Comparison of ENCODE assay signal across 29 mouse cellular contexts in the genomic region with DNA sequence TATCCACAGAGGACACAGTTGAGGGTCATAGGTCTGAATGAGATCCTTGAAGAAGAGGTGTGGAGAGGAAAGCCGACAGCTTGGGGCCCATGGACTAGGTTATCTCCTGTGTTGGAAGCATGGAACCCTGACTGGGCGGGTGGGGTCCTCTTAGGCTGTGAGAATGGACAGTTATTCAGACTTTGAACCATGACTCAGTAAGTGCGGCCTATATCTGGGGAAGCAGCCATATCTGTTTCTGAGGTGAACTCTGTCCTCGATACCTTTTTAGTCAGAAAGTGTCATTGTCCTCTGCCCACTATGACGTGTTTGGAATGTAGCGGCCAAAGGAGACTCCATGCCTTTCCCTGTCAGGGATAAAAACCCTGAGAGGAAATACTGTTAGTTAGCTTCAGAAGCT. TPM values are rescaled to one million over a fixed set of nuclear protein-coding genes. Genes with fewer than 3 reads are reported as not detected.
DNase-seq lines count a peak whose midpoint lies in the region; ATAC-seq and TF ChIP-seq lines count a peak whose summit lies in the region.
"Had no signal": no experiment of that assay in that cellular context is flagged by ENCODE, and none has a peak within 500 bp of the region (broad histone marks: within the 10 kb centered on the region; RNA-seq: fewer than 3 reads in every experiment).

No protein-coding gene starts in this region.

- H3K9me3 ChIP-seq in intestine, embryonic 15.5 days = no peaks in the 10 kb centered on the region
- no peaks in the 10 kb centered on the region for H3K9me3 ChIP-seq in intestine, postnatal 0 days (ENCODE audit: control insufficient read depth)
- H3K9me3 ChIP-seq: embryonic facial prominence, embryonic 12.5 days; embryonic facial prominence, embryonic 15.5 days; forebrain, embryonic 13.5 days; G1E; hindbrain, embryonic 10.5 days; hindbrain, embryonic 13.5 days had no signal

- no peaks in the 10 kb centered on the region for H3K36me3 ChIP-seq in intestine, embryonic 15.5 days
- H3K36me3 ChIP-seq in intestine, postnatal 0 days (ENCODE audit: control insufficient read depth, insufficient read depth) = peaks cover 17% of the 10 kb centered on the region
- H3K36me3 ChIP-seq in kidney, adult 2 months (ENCODE audit: control insufficient read depth, insufficient read depth, low read length) = no peaks in the 10 kb centered on the region
- H3K36me3 ChIP-seq: G1E had no signal

- TF ChIP-seq CTCF in intestine, postnatal 0 days (IDR thresholded peaks at IDR 0.05; ENCODE audit: low read depth) = no peak
- no peak for TF ChIP-seq CTCF in kidney, adult 2 months (conservative IDR thresholded peaks at IDR 0.05; ENCODE audit: insufficient read depth, insufficient read length, low read depth, low read length)

- ATAC-seq in intestine, embryonic 15.5 days = peak; percentile 78
- ATAC-seq in intestine, postnatal 0 days = peak; percentile 94
- ATAC-seq: forebrain, embryonic 13.5 days; forebrain, embryonic 16.5 days; hindbrain, embryonic 16.5 days had no signal

- H3K9ac ChIP-seq in intestine, embryonic 15.5 days = no peak overlapping the region
- H3K9ac ChIP-seq in intestine, postnatal 0 days (ENCODE audit: low read depth, low read length) = no peak overlapping the region
- H3K9ac ChIP-seq: embryonic facial prominence, embryonic 12.5 days; embryonic facial prominence, embryonic 15.5 days; forebrain, embryonic 13.5 days; hindbrain, embryonic 13.5 days had no signal

- no peak overlapping the region for H3K4me3 ChIP-seq in intestine, embryonic 15.5 days (replicated peaks)
- no peak overlapping the region for H3K4me3 ChIP-seq in intestine, postnatal 0 days (ENCODE audit: low read depth, low read length)
- H3K4me3 ChIP-seq in kidney, adult 2 months (ENCODE audit: insufficient read depth, low read depth, low read length) = no peak overlapping the region
- H3K4me3 ChIP-seq: embryonic facial prominence, embryonic 12.5 days; embryonic facial prominence, embryonic 15.5 days; forebrain, embryonic 13.5 days; hindbrain, embryonic 10.5 days; hindbrain, embryonic 13.5 days had no signal

- no peak for TF ChIP-seq POLR2A in kidney, adult 2 months (IDR thresholded peaks at IDR 0.05; ENCODE audit: low read depth, low read length)

- peak; percentile 30 for DNase-seq in heart, adult 11 months
- no peak for DNase-seq in heart, postnatal 10 days
- DNase-seq in yolk sac, embryonic 10.5 days (ENCODE audit: low spot score) = peak; percentile 29
- DNase-seq in Muller cell, postnatal 12 days (ENCODE audit: inconsistent ontology term) = no peak
- no peak for DNase-seq in kidney, adult 2 months
- DNase-seq: adrenal gland, adult 2 months; adrenal gland, postnatal 14 days; B cell, adult 2 months; cerebellum, adult 11 months; cerebellum, adult 2 months; cerebellum, adult 9-11 months; cerebellum, postnatal 25 days; gastrocnemius, postnatal 10 days; gastrocnemius, postnatal 36 days; heart, postnatal 36 days had no signal

- H3K4me1 ChIP-seq in intestine, embryonic 15.5 days (replicated peaks) = no peaks in the 10 kb centered on the region
- H3K4me1 ChIP-seq in intestine, postnatal 0 days (replicated peaks; ENCODE audit: control insufficient read depth, insufficient read depth, low read length) = no peaks in the 10 kb centered on the region
- H3K4me1 ChIP-seq in kidney, adult 2 months (ENCODE audit: control insufficient read depth, insufficient read depth, low read length) = no peaks in the 10 kb centered on the region
- H3K4me1 ChIP-seq: embryonic facial prominence, embryonic 12.5 days; embryonic facial prominence, embryonic 15.5 days; forebrain, embryonic 13.5 days; hindbrain, embryonic 10.5 days; hindbrain, embryonic 13.5 days had no signal

- WGBS in intestine, embryonic 15.5 days = 86% methylated on average over 6 of the region's 6 CpGs
- WGBS in intestine, postnatal 0 days = 52% methylated on average over 6 of the region's 6 CpGs
- 93% methylated on average over 6 of the region's 6 CpGs for WGBS in kidney, adult 2 months

- no peaks in the 10 kb centered on the region for H3K27me3 ChIP-seq in intestine, embryonic 15.5 days (replicated peaks)
- H3K27me3 ChIP-seq in intestine, postnatal 0 days (replicated peaks; ENCODE audit: control insufficient read depth, insufficient read depth, low read length) = no peaks in the 10 kb centered on the region
- H3K27me3 ChIP-seq in kidney, adult 2 months (replicated peaks; ENCODE audit: control insufficient read depth, insufficient read depth, low read length) = no peaks in the 10 kb centered on the region
- H3K27me3 ChIP-seq: CH12.LX; embryonic facial prominence, embryonic 12.5 days; embryonic facial prominence, embryonic 15.5 days; forebrain, embryonic 13.5 days; hindbrain, embryonic 13.5 days had no signal

- no peak overlapping the region for H3K27ac ChIP-seq in intestine, embryonic 15.5 days
- peak overlapping the region; percentile 3; the same call in 1 of the 2 replicates for H3K27ac ChIP-seq in intestine, postnatal 0 days (ENCODE audit: low read depth, low read length)
- no peak overlapping the region for H3K27ac ChIP-seq in kidney, adult 2 months (ENCODE audit: insufficient read depth, low read depth, low read length)
- H3K27ac ChIP-seq: embryonic facial prominence, embryonic 12.5 days; embryonic facial prominence, embryonic 15.5 days; forebrain, embryonic 13.5 days; hindbrain, embryonic 10.5 days; hindbrain, embryonic 13.5 days had no signal

- no peak overlapping the region for H3K4me2 ChIP-seq in intestine, embryonic 15.5 days (replicated peaks)
- no peak overlapping the region for H3K4me2 ChIP-seq in intestine, postnatal 0 days (replicated peaks; ENCODE audit: low read depth)
- H3K4me2 ChIP-seq: embryonic facial prominence, embryonic 12.5 days; embryonic facial prominence, embryonic 15.5 days; forebrain, embryonic 13.5 days; heart, embryonic 11.5 days; hindbrain, embryonic 13.5 days had no signal

- intact Hi-C loops in heart, postnatal 10 days (cut with DNase I) = no loop called here

RNA-seq across cellular contexts. Expression of a gene that starts 33.3 kb away (rescaled TPM):
- total RNA-seq in heart, postnatal 10 days (2021) = 10 to 100 TPM; 21.5 to 24.6 TPM
- polyA plus RNA-seq in intestine, embryonic 15.5 days (2015; fragmentation: Nextera tagmentation; extraction: Ambion mirVana) = 52.1 and 53.7 TPM in 2 replicates
- polyA plus RNA-seq in intestine, postnatal 0 days (2015; fragmentation: Nextera tagmentation; extraction: Ambion mirVana) = 34.0 and 34.3 TPM in 2 replicates
- 9.0 and 13.8 TPM in 2 replicates for polyA plus RNA-seq in kidney, adult 2 months (2012; rRNA removed)

RNA-seq across cellular contexts. Expression of a gene that starts 44.1 kb away (rescaled TPM):
- 1 to 10 TPM; 8.0 TPM for total RNA-seq in heart, postnatal 10 days (2021)
- 13.5 and 14.0 TPM in 2 replicates for polyA plus RNA-seq in intestine, embryonic 15.5 days (2015; fragmentation: Nextera tagmentation; extraction: Ambion mirVana)
- 11.3 and 11.8 TPM in 2 replicates for polyA plus RNA-seq in intestine, postnatal 0 days (2015; fragmentation: Nextera tagmentation; extraction: Ambion mirVana)
- 37.4 and 38.9 TPM in 2 replicates for polyA plus RNA-seq in kidney, adult 2 months (2012; rRNA removed)
- total RNA-seq: G1E had no signal
- polyA plus RNA-seq: G1E had no signal

RNA-seq across cellular contexts. Expression of a gene that starts 51.2 kb away (rescaled TPM):
- 10 to 100 TPM; 21.4 to 26.2 TPM for total RNA-seq in heart, postnatal 10 days (2021)
- 35.2 and 36.3 TPM in 2 replicates for polyA plus RNA-seq in intestine, embryonic 15.5 days (2015; fragmentation: Nextera tagmentation; extraction: Ambion mirVana)
- 59.2 and 62.0 TPM in 2 replicates for polyA plus RNA-seq in intestine, postnatal 0 days (2015; fragmentation: Nextera tagmentation; extraction: Ambion mirVana)
- polyA plus RNA-seq in kidney, adult 2 months (2012; rRNA removed) = 36.8 and 42.9 TPM in 2 replicates

RNA-seq across cellular contexts. Expression of a gene that starts 52.5 kb away (rescaled TPM):
- total RNA-seq in heart, postnatal 10 days (2021) = not detected
- polyA plus RNA-seq in intestine, embryonic 15.5 days (2015; fragmentation: Nextera tagmentation; extraction: Ambion mirVana) = 1.1 and 1.2 TPM in 2 replicates
- 2.5 and 3.0 TPM in 2 replicates for polyA plus RNA-seq in intestine, postnatal 0 days (2015; fragmentation: Nextera tagmentation; extraction: Ambion mirVana)
- polyA plus RNA-seq in kidney, adult 2 months (2012; rRNA removed) = 0.37 and 3.0 TPM in 2 replicates
- total RNA-seq: common myeloid progenitor, adult 5-6 weeks; gastrocnemius, adult 18-20 months; gastrocnemius, postnatal 36 days had no signal
- polyA plus RNA-seq: G1E had no signal

Comparison
In these comparisons a context has a peak if more than half of its experiments do, and no peak if none do; other contexts are left out.
1. DNase-seq: peak in heart, adult 11 months (single experiment) and yolk sac, embryonic 10.5 days (single experiment); none in heart, postnatal 10 days (0 of 2), Muller cell, postnatal 12 days (single experiment) and kidney, adult 2 months (single experiment).